Mouse (Mus musculus): ENCODE data around the gene Cytl1. TPM values are rescaled to one million over a fixed set of nuclear protein-coding genes. Genes with fewer than 3 reads are reported as not detected.

Gene Cytl1
- 0.27 and 0.63 TPM in 2 replicates for polyA plus RNA-seq (2015; fragmentation: Nextera tagmentation; extraction: Ambion mirVana)

GRCm38 (mm10) chr5:37735224-37735623 is at the start of gene Cytl1:
TSS of gene Cytl1 (plus strand) at chr5:37735519.
- no peaks in the 10 kb centered on the region for H3K9me3 ChIP-seq
- H3K4me3 ChIP-seq (replicated peaks), result no peak within 1 kb of the TSS
- no peaks in the 10 kb centered on the region for H3K4me1 ChIP-seq
- H3K36me3 ChIP-seq, result no peaks in the 10 kb centered on the region
- no peaks in the 10 kb centered on the region for H3K27me3 ChIP-seq (replicated peaks)
- WGBS, result 42% methylated on average over 5 of the region's 5 CpGs
- no peak within 1 kb of the TSS for H3K27ac ChIP-seq
- no peak within 1 kb of the TSS for H3K9ac ChIP-seq
- no peak within 1 kb of the TSS for H3K4me2 ChIP-seq
- no peak for ATAC-seq (ENCODE audit: insufficient read depth, low FRiP score, low read depth)

DNA sequence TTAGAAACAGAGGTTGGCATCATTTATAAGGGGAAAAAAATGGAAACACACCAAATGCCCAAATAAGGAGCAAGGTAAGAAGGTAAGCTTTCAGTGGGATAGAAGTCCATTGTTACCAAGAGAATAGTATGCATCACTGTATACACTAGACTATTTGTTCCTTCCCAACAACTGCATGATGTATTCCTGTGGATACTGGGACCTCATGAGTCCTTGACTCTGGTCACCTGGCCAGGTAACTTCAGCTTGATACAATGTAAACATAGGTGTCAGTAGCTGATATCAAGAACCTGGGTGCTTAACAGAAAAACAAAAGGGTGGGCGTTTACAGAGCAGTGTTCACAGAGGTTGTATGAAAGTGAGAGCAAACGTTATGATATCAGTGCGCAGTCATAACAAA is 42.6 kb upstream of the Cytl1 start:
- H3K4me1 ChIP-seq, result no peaks in the 10 kb centered on the region
- no peaks in the 10 kb centered on the region for H3K27me3 ChIP-seq (replicated peaks)
- no peaks in the 10 kb centered on the region for H3K9me3 ChIP-seq
- H3K36me3 ChIP-seq, result no peaks in the 10 kb centered on the region
- no peak overlapping the region for H3K27ac ChIP-seq
- no peak overlapping the region for H3K4me3 ChIP-seq (replicated peaks)
- ATAC-seq (ENCODE audit: insufficient read depth, low FRiP score, low read depth), result no peak
- no peak overlapping the region for H3K4me2 ChIP-seq
- H3K9ac ChIP-seq, result no peak overlapping the region
- 66% methylated on average over 3 of the region's 3 CpGs for WGBS

DNA sequence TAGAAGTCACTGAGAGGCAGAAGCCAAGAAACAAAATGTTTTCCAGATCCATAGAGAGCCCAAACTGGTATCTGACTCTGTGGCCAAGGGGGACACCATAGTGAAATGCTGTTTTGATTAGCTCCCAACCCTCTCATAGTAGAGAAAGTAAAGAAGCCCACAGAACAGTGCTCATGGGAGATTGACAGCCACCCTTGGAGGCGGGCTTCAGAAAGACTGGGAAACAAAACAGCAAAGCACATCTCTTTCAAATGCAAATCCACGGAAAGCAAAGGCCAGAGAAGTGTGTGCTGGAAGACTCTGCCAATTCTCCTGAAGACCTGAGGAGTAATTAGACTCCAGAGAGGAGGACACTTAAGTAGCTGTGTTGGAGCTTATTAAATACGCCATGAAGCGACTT is 39.5 kb upstream of the Cytl1 start:
- H3K4me2 ChIP-seq, result no peak overlapping the region
- H3K27ac ChIP-seq, result no peak overlapping the region
- no peaks in the 10 kb centered on the region for H3K9me3 ChIP-seq
- ATAC-seq (ENCODE audit: insufficient read depth, low FRiP score, low read depth), result no peak
- no peaks in the 10 kb centered on the region for H3K27me3 ChIP-seq (replicated peaks)
- 63% methylated on average over 4 of the region's 4 CpGs for WGBS
- no peaks in the 10 kb centered on the region for H3K36me3 ChIP-seq
- no peak overlapping the region for H3K9ac ChIP-seq
- no peak overlapping the region for H3K4me3 ChIP-seq (replicated peaks)
- no peaks in the 10 kb centered on the region for H3K4me1 ChIP-seq

GRCm38 (mm10) chr5:37697286-37697685 is 38.0 kb upstream of the Cytl1 start:
- no peaks in the 10 kb centered on the region for H3K4me1 ChIP-seq
- no peaks in the 10 kb centered on the region for H3K36me3 ChIP-seq
- ATAC-seq (ENCODE audit: insufficient read depth, low FRiP score, low read depth), result no peak
- H3K4me2 ChIP-seq, result no peak overlapping the region
- no peak overlapping the region for H3K4me3 ChIP-seq (replicated peaks)
- WGBS, result 83% methylated on average over 7 of the region's 7 CpGs
- no peak overlapping the region for H3K9ac ChIP-seq
- H3K9me3 ChIP-seq, result no peaks in the 10 kb centered on the region
- H3K27me3 ChIP-seq (replicated peaks), result no peaks in the 10 kb centered on the region
- H3K27ac ChIP-seq, result no peak overlapping the region

DNA sequence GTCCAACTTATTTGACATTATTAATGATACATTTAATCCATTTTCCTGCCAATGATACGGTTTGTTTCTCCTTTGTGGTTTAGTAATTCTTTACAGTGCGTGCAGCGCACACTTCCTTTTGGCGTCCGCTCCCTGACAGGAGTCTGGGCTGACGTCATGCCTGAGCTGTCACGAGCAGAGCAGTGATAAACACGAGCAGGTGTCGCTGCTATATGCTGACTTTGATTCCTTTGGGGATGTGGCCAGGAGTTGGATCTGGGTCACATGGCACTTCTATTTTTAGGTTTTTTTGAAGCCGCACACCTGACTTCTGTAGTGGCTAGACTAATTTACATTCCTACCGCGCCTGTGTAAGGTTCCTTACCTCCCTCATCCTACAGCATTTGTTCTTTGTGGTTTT is 35.6 kb upstream of the Cytl1 start:
- no peaks in the 10 kb centered on the region for H3K36me3 ChIP-seq
- no peak overlapping the region for H3K4me3 ChIP-seq (replicated peaks)
- no peak overlapping the region for H3K27ac ChIP-seq
- no peaks in the 10 kb centered on the region for H3K4me1 ChIP-seq
- ATAC-seq (ENCODE audit: insufficient read depth, low FRiP score, low read depth), result no peak
- H3K9me3 ChIP-seq, result no peaks in the 10 kb centered on the region
- H3K4me2 ChIP-seq, result no peak overlapping the region
- 56% methylated on average over 12 of the region's 12 CpGs for WGBS
- H3K9ac ChIP-seq, result no peak overlapping the region
- no peaks in the 10 kb centered on the region for H3K27me3 ChIP-seq (replicated peaks)

GRCm38 (mm10) chr5:37704962-37705361 is 30.4 kb upstream of the Cytl1 start:
- Histone ChIP-seq H3K27ac (no peak overlapping the region), H3K4me3 (replicated peaks) (no peak overlapping the region), H3K4me1 (no peaks in the 10 kb centered on the region), H3K9me3 (no peaks in the 10 kb centered on the region), H3K4me2 (no peak overlapping the region), H3K9ac (no peak overlapping the region), H3K36me3 (no peaks in the 10 kb centered on the region), H3K27me3 (replicated peaks) (no peaks in the 10 kb centered on the region)
- WGBS, result 81% methylated on average over 2 of the region's 2 CpGs
- ATAC-seq (ENCODE audit: insufficient read depth, low FRiP score, low read depth), result no peak

DNA sequence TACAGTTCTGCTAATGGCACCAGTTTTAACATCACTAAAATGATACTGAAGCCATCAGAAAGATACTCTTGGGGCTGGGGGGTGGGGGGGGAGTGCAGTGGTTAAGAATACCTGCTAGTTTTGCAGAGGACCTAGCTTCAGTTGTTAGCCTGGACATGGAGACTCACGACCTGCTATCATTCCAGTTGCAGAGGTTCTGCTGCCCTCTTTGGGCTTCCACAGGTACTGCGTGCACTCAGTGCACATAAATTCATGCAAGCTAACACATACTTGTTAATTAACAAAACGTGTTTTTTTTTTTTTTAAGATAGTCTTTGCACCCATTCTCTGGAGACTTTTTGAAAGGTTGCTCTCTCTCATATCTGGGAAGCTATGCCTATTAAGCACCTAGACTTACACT is 27.2 kb upstream of the Cytl1 start:
- no peaks in the 10 kb centered on the region for H3K4me1 ChIP-seq
- H3K27ac ChIP-seq, result no peak overlapping the region
- no peak overlapping the region for H3K4me2 ChIP-seq
- no peak overlapping the region for H3K4me3 ChIP-seq (replicated peaks)
- ATAC-seq (ENCODE audit: insufficient read depth, low FRiP score, low read depth), result no peak
- no peaks in the 10 kb centered on the region for H3K27me3 ChIP-seq (replicated peaks)
- no peaks in the 10 kb centered on the region for H3K36me3 ChIP-seq
- WGBS, result 75% methylated on average over 3 of the region's 3 CpGs
- no peaks in the 10 kb centered on the region for H3K9me3 ChIP-seq
- H3K9ac ChIP-seq, result no peak overlapping the region

DNA sequence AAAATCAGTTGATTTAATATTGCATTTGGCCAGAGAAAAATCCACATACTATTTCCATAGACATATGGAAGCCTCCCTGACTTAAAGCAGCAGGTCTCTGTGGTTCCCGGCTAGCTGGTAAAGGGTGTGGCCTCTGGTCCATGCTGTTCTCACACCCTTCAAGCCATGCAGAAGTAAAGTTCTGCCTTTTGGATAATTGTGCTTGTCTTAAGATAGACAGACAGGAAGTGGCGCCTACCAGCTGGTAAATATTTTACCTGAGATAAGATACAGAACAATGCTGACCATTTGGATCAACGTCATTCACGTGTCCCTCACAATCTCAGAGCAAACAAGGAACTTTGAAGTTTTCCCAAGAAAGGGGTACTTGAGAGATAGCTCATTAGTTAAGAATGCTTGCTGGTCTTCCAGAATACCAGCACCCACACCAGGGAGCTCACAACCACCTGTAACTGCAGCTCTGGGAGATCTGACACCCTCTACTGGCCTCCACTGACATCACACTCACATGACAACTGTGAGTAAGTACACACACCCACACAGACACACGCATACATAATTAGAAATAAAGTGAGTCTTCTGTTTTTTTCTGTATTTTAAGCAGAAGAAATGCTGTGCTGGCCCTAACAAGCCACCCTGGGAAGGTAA is 25.9 kb upstream of the Cytl1 start:
- H3K4me1 ChIP-seq, result no peaks in the 10 kb centered on the region
- WGBS, result 66% methylated on average over 5 of the region's 5 CpGs
- H3K27ac ChIP-seq, result no peak overlapping the region
- H3K4me2 ChIP-seq, result no peak overlapping the region
- peak; percentile 76; the same call in 1 of the 2 replicates for ATAC-seq (ENCODE audit: insufficient read depth, low FRiP score, low read depth)
- no peaks in the 10 kb centered on the region for H3K36me3 ChIP-seq
- no peak overlapping the region for H3K9ac ChIP-seq
- no peaks in the 10 kb centered on the region for H3K9me3 ChIP-seq
- no peak overlapping the region for H3K4me3 ChIP-seq (replicated peaks)
- H3K27me3 ChIP-seq (replicated peaks), result no peaks in the 10 kb centered on the region

DNA sequence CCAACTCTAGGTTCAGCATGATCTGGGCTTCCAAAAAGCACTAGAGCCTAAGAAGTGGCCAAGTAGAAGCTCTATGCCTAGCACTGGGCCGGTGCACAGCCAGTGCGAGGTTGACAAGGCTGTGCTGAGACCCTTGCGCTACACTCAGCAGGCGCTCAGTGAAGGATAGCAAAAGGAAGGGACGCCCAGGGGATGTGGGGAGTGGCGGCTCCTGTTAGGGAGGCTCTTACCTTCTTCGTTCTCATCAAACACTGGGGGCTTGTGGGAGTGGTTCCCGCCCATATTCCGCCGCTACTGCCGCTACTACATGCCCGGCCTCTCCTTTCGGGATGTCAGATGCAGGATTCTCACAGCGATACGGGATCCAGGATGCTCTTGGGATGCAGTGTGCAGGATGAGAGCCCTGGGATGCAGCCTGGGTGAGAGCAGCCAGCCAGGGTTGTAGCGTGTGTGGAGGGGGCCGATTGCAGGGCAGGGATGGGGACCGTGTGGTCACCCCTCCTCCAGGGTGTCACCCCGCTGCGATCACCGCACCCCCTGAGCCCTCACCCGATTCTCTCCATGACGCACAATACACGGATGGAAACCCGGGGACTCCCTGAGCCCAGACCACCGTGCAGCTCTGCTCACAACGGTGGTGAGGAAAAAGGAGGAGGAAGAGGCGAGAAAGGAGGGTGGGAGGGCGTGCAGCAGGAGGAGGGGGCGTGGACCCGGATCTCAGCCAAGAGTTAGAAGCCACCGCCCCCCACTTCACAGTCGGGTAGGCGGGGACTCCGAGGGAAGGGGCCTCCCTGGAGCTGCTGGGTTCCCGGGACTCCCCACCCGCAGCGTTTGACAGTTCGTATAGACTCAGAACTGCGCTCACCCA is 18.6 kb upstream of the Cytl1 start, which contains the start of gene Stk32b:
TSS of gene Stk32b (minus strand) at position 667 of the 868 bp plus-strand sequence.
- peak; percentile 62 for ATAC-seq (ENCODE audit: insufficient read depth, low FRiP score, low read depth)
- H3K9ac ChIP-seq, result no peak within 1 kb of the TSS
- no peaks in the 10 kb centered on the region for H3K9me3 ChIP-seq
- H3K4me1 ChIP-seq, result peaks cover 8% of the 10 kb centered on the region; the same call in 1 of the 2 replicates
- H3K4me2 ChIP-seq, result peak within 1 kb of the TSS; percentile 83
- H3K4me3 ChIP-seq (replicated peaks), result peak within 1 kb of the TSS; percentile 40
- WGBS, result 2% methylated on average over 39 of the region's 40 CpGs
- no peak within 1 kb of the TSS for H3K27ac ChIP-seq
- no peaks in the 10 kb centered on the region for H3K36me3 ChIP-seq
- H3K27me3 ChIP-seq (replicated peaks), result peaks cover 33% of the 10 kb centered on the region

DNA sequence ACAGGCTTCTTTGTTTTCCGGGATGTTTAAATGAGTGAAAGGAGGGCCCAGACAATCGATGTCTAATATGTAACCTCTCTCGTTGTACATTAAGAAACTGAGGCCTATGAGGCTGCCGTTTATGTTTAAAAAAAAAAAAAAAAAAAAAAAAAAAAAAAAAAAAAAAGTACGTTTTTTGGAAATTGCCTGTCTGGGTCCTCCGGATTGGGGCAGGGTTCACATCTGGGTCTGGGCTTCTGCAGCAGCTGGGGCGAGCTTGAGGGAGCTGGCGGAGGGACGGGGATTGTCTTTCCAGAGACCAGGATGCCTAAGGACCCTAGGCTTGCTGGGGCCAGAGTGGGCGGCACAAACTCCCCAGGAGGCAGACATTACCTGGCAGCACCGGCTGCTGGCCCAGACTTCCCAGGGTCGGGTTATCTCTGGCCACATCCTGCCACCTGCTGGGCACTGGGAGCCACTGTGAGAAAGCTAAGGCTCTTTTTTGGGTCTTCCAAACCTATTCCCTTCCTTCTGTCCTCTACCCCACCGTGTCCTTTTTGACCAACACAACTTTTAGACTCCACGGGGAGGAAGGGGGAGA is 17.8 kb upstream of the Cytl1 start:
- H3K36me3 ChIP-seq, result no peaks in the 10 kb centered on the region
- H3K4me3 ChIP-seq (replicated peaks), result peak overlapping the region; percentile 40
- peak; percentile 60; the same call in 1 of the 2 replicates for ATAC-seq (ENCODE audit: insufficient read depth, low FRiP score, low read depth)
- H3K4me1 ChIP-seq, result peaks cover 8% of the 10 kb centered on the region; the same call in 1 of the 2 replicates
- no peaks in the 10 kb centered on the region for H3K9me3 ChIP-seq
- H3K9ac ChIP-seq, result no peak overlapping the region
- under 1% methylated on average over 14 of the region's 14 CpGs for WGBS
- H3K4me2 ChIP-seq, result peak overlapping the region; percentile 83
- H3K27ac ChIP-seq, result no peak overlapping the region
- H3K27me3 ChIP-seq (replicated peaks), result peaks cover 33% of the 10 kb centered on the region

GRCm38 (mm10) chr5:37720670-37721069 is 14.6 kb upstream of the Cytl1 start:
- no peak overlapping the region for H3K4me3 ChIP-seq (replicated peaks)
- H3K27ac ChIP-seq, result no peak overlapping the region
- no peak overlapping the region for H3K4me2 ChIP-seq
- H3K36me3 ChIP-seq, result no peaks in the 10 kb centered on the region
- peaks cover 29% of the 10 kb centered on the region for H3K27me3 ChIP-seq (replicated peaks)
- H3K4me1 ChIP-seq, result peaks cover 8% of the 10 kb centered on the region; the same call in 1 of the 2 replicates
- no peak for ATAC-seq (ENCODE audit: insufficient read depth, low FRiP score, low read depth)
- WGBS, result 12% methylated on average over 6 of the region's 6 CpGs
- H3K9ac ChIP-seq, result no peak overlapping the region
- no peaks in the 10 kb centered on the region for H3K9me3 ChIP-seq

Measured in stomach, embryonic 15.5 days (tissue).